Mouse (Mus musculus) bone marrow macrophage, adult 2 months (primary cell): ENCODE results near the gene Lrrn1. TPM values are rescaled to one million over a fixed set of nuclear protein-coding genes. Genes with fewer than 3 reads are reported as not detected.

Experiments
- H3K27ac ChIP-seq: 2 replicates; pipeline ENCODE4 v1.5.1; 2012; ENCODE audit warnings: low read depth, low read length; ENCODE audit not compliant: insufficient read depth
- H3K4me1 ChIP-seq: 2 replicates; pipeline ENCODE4 v1.6.1; 2012; ENCODE audit warnings: low read length; ENCODE audit not compliant: control insufficient read depth, insufficient read depth
- H3K4me3 ChIP-seq: 2 replicates; pipeline ENCODE4 v1.5.1; 2012; ENCODE audit warnings: mild to moderate bottlenecking, low read length, moderate library complexity; ENCODE audit not compliant: insufficient read depth
- CTCF ChIP-seq: IDR thresholded peaks from 2 replicates; pipeline ENCODE4 v1.5.1; 2012; ENCODE audit warnings: low read depth, mild to moderate bottlenecking, low read length, moderate library complexity
- POLR2A ChIP-seq: IDR thresholded peaks from 2 replicates; pipeline ENCODE4 v1.6.1; 2012; ENCODE audit warnings: mild to moderate bottlenecking, low read depth, low read length, borderline replicate concordance
- polyA plus RNA-seq: library from polyadenylated mRNA; stranded (reverse); fragments of >200 nt; gene quantifications from 2 replicates; pipeline ENCODE4 v1.2.4, GENCODE M21; 2012; ENCODE audit not compliant: missing spikeins, insufficient read depth, insufficient read length

Lrrn1 gene
- not detected in 2 replicates for polyA plus RNA-seq

- Histone ChIP-seq H3K4me1 (no peaks in the 10 kb centered on the region), H3K4me3 (no peak within 1 kb of the TSS), H3K27ac (no peak within 1 kb of the TSS)
- TF ChIP-seq CTCF (no peak), POLR2A (no peak)
These were observed at the start of gene Lrrn1 for GRCm38 (mm10) chr6:107528877-107529864. TSS of gene Lrrn1 (plus strand) at chr6:107529768.

- no peaks in the 10 kb centered on the region for H3K4me1 ChIP-seq
- TF ChIP-seq POLR2A (no peak), CTCF (no peak)
- H3K27ac ChIP-seq = no peak overlapping the region
- H3K4me3 ChIP-seq = no peak overlapping the region
These were observed 35.1 kb upstream of the Lrrn1 start for GRCm38 (mm10) chr6:107494491-107494890.

DNA sequence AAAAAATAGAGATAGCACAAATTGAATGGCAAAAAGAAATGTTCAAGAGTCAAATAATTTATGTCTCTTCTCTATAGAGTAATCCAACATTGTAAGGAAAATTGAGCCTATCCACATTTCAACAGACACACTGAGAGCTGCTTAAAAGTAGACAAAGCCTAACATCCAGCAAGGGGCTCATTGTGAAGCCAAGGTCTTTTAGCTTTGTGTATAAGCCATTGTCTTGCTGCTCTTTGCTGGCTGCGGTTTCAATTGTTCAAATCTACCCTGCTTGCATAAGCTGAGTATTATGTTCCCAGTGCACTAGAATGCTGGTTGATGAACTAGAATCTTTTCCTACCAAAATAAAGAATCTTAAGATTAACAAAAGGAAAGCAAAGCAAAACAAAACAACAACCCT, 33.7 kb upstream of the Lrrn1 start:
- TF ChIP-seq POLR2A (no peak), CTCF (no peak)
- Histone ChIP-seq H3K4me3 (no peak overlapping the region), H3K27ac (no peak overlapping the region), H3K4me1 (no peaks in the 10 kb centered on the region)

DNA sequence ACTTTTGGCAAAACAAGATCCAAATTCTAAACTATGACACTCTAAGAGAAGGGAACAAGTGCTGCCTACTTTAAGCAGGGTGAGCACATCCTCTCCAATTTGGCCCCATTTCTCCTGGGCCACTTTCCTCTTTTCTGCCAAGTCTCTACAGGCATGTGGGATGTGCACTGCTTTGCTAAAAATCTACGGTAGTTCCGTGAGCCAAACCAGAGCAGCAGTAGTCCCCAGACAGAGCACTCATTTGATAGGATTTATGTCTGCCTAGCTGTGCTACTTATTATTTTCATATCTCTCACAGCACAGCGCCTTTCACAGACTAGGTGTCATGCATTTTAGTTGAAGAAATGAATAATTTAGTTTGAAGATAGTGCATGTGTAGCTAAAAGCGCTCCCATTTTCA, 15.9 kb upstream of the Lrrn1 start:
- no peak overlapping the region for H3K4me3 ChIP-seq
- no peaks in the 10 kb centered on the region for H3K4me1 ChIP-seq
- no peak overlapping the region for H3K27ac ChIP-seq
- TF ChIP-seq CTCF (no peak), POLR2A (no peak)

- Histone ChIP-seq H3K4me1 (no peaks in the 10 kb centered on the region), H3K4me3 (no peak overlapping the region), H3K27ac (no peak overlapping the region)
- TF ChIP-seq CTCF (no peak), POLR2A (no peak)
These were observed 5.6 kb upstream of the Lrrn1 start for GRCm38 (mm10) chr6:107523953-107524352.

GRCm38 (mm10) chr6:107529911-107530431, 403 bp downstream of the Lrrn1 start:
- no peak overlapping the region for H3K27ac ChIP-seq
- no peaks in the 10 kb centered on the region for H3K4me1 ChIP-seq
- no peak overlapping the region for H3K4me3 ChIP-seq
- no peak for TF ChIP-seq POLR2A
- no peak for TF ChIP-seq CTCF

DNA sequence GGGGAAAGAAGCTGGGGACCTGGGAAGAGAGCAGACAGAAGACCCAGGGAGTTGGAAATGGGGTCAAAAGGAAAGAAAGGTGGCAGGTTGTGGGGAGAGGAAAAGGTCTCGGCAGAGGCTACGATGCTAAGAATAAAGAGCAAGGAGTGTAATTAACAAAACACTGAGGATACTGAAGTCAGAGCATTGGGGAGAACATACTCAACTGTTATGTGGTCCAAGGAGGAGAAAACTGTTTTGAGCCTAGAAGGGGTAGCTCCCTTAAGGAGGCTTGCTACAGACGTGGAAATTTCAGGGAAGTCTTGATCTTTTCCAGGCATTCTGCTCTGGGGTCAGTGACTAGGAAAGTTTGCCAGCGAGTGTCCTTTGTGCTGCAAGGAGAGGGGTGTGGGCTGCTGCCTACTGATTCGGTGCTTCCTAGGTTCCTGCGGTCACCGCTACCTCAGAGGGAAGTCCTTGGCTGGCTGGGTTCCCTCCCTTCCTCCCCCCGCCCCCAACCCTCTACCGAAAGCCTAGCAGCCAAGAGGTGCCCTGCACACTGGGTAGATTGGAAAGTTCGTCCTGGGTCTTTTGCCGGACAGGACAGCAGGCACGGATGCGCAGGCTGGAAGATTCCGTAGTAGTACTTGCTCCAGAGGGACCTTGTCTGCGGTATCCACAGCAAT, 1.2 kb downstream of the Lrrn1 start:
- Histone ChIP-seq H3K4me3 (no peak overlapping the region), H3K27ac (no peak overlapping the region)
- TF ChIP-seq CTCF (no peak), POLR2A (no peak)

GRCm38 (mm10) chr6:107531526-107532080, 2.0 kb downstream of the Lrrn1 start:
- Histone ChIP-seq H3K4me3 (no peak overlapping the region), H3K27ac (no peak overlapping the region), H3K4me1 (no peaks in the 10 kb centered on the region)
- TF ChIP-seq CTCF = no peak
- no peak for TF ChIP-seq POLR2A

More for the DNA sequence above, 1.2 kb downstream of the Lrrn1 start:
- no peaks in the 10 kb centered on the region for H3K4me1 ChIP-seq

DNA sequence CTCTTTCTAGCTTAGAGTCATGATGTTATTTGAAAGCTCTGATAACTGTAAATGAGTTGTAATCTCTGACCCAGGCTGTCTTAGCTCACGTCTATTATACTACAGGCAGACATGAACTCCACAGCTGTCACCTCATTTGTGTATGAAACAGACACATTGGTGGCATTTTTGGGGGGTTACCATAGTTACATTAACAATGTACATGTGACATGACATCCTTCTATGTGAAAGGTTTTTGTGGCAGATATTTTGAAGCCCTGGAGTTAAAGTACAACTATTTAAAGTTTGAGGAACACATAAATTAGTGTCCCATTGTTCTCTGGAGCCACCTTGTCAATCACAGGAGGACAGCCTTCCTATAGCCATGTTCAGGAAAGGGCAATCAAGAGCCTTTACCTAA, 5.0 kb downstream of the Lrrn1 start:
- TF ChIP-seq CTCF (no peak), POLR2A (no peak)
- no peaks in the 10 kb centered on the region for H3K4me1 ChIP-seq
- H3K4me3 ChIP-seq = no peak overlapping the region
- no peak overlapping the region for H3K27ac ChIP-seq
